Mouse (Mus musculus) limb, embryonic 12.5 days (tissue): Measurements from ENCODE around the gene Tcp10b. TPM values are rescaled to one million over a fixed set of nuclear protein-coding genes. Genes with fewer than 3 reads are reported as not detected.
"Not testable (repeated sequence)": the region's sequence is repeated elsewhere in the genome, so short reads cannot be mapped to it uniquely, and the experiment has no call there.

Experiments
- ATAC-seq: fragments of 200-750 bp; cut with Nextera tagmentation; 2 replicates; pipeline ENCODE4 v1.8.0; 2017; ENCODE audit warnings: low read depth, moderate TSS enrichment; ENCODE audit not compliant: insufficient number of reproducible peaks, insufficient read depth, low FRiP score, low TSS enrichment
- H3K27ac ChIP-seq: fragments of 300-500 bp; sonication (generic); 2 replicates; pipeline ENCODE4 v1.5.1; 2016; ENCODE audit warnings: mild to moderate bottlenecking, moderate library complexity
- H3K27me3 ChIP-seq: fragments of 300-500 bp; sonication (generic); 2 replicates; pipeline ENCODE4 v1.6.1; 2016; ENCODE audit warnings: mild to moderate bottlenecking, moderate library complexity
- H3K36me3 ChIP-seq: fragments of 300-500 bp; sonication (generic); 2 replicates; pipeline ENCODE4 v1.6.1; 2016; ENCODE audit warnings: mild to moderate bottlenecking, moderate library complexity
- H3K4me1 ChIP-seq: fragments of 300-500 bp; sonication (generic); replicated peaks from 2 replicates; pipeline ENCODE4 v1.6.1; 2016
- H3K4me2 ChIP-seq: fragments of 300-500 bp; sonication (generic); 2 replicates; pipeline ENCODE4 v1.6.1; 2016; ENCODE audit warnings: mild to moderate bottlenecking, moderate library complexity
- H3K4me3 ChIP-seq: fragments of 300-500 bp; sonication (generic); replicated peaks from 2 replicates; pipeline ENCODE4 v1.5.1; 2016; ENCODE audit warnings: mild to moderate bottlenecking
- H3K9ac ChIP-seq: fragments of 300-500 bp; sonication (generic); replicated peaks from 2 replicates; pipeline ENCODE4 v1.6.1; 2016; ENCODE audit warnings: mild to moderate bottlenecking, moderate library complexity
- H3K9me3 ChIP-seq: fragments of 300-500 bp; sonication (generic); 2 replicates; pipeline ENCODE4 v1.6.1; 2016; ENCODE audit warnings: mild to moderate bottlenecking, moderate library complexity
- WGBS: fragments of 180-500 bp; shearing (Covaris S2); methylation state at CpG from one replicate; pipeline ENCODE4 v1.1.7; 2016; 5-methylcytosine and 5-hydroxymethylcytosine counted together
- polyA plus RNA-seq: library from polyadenylated mRNA; unstranded; fragments of >200 nt; fragmentation: Nextera tagmentation; extraction: Ambion mirVana; gene quantifications from 2 replicates; pipeline ENCODE4 v1.2.1, GENCODE M21; 2016

Tcp10b gene
- polyA plus RNA-seq, 1 experiment from 2014 or later: not detected

DNA sequence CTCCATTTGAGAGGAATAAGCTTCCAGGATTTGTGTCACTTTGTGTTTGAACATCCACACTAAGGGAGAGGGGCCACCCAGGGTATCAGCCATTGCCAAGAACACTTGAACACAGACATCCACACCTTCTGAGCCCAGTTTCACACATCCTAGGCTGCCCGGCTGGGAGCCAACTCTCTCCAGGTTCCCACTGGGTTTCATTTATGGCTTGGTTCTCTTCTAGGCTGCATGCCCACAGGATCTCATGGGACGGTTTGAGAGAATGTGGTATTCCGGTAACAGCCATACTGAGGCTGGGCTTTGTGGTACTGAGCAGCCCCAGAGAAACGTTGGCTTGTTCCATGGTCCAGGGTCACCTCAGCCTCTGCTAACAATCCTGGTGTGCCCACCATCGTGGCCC, 45.7 kb downstream of the Tcp10b start:
- not testable (repeated sequence) for ATAC-seq, H3K27ac ChIP-seq, H3K4me2 ChIP-seq, H3K27me3 ChIP-seq, H3K4me1 ChIP-seq, H3K9ac ChIP-seq, H3K36me3 ChIP-seq, H3K4me3 ChIP-seq, H3K9me3 ChIP-seq
- 85% methylated on average over 5 of the region's 5 CpGs for WGBS

GRCm38 (mm10) chr17:13112504-13113291, 51.8 kb downstream of the Tcp10b start:
- H3K4me2 ChIP-seq, ATAC-seq, H3K4me3 ChIP-seq, H3K9me3 ChIP-seq, H3K27ac ChIP-seq, H3K4me1 ChIP-seq, H3K9ac ChIP-seq, H3K36me3 ChIP-seq, H3K27me3 ChIP-seq: not testable (repeated sequence)
- 68% methylated on average over 3 of the region's 9 CpGs for WGBS

DNA sequence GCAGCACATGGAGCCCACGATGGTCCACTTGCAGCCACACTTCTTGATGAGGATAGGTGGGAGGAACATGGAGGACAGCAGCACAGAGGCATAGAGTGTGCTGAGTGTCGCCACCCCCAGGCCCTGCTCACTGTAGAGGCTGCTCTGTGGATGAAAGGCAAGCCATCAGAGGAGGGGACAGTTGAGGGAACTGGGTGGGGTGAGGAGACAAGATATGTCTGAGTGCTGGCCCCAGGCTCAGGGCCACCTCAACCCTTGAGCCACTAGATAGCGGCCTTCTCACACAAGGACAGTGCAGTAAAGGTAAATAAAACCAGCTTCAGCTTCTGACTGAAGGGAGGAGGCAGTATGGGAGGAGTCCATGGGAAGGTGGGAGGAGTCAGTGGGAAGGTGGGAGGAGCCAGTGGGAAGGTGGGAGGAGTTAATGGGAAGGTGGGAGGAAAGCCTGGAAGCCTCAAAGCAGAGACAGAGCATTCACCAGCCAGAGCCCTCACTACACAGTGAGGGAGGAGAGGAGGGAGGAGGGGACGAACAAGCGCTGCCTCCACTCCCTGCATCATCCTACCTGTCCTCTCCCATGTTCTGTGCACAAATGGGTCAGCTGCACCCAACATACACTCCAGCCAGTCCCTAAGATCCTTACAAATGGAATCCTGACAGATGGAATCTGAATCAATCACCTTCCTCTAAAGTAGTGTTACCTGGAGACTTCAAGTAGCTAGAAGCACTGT, 62.6 kb downstream of the Tcp10b start:
- not testable (repeated sequence) for H3K4me3 ChIP-seq, ATAC-seq, H3K36me3 ChIP-seq, H3K9me3 ChIP-seq, H3K27me3 ChIP-seq, H3K9ac ChIP-seq, H3K4me2 ChIP-seq, H3K27ac ChIP-seq, H3K4me1 ChIP-seq
- WGBS: 86% methylated on average over 2 of the region's 5 CpGs

DNA sequence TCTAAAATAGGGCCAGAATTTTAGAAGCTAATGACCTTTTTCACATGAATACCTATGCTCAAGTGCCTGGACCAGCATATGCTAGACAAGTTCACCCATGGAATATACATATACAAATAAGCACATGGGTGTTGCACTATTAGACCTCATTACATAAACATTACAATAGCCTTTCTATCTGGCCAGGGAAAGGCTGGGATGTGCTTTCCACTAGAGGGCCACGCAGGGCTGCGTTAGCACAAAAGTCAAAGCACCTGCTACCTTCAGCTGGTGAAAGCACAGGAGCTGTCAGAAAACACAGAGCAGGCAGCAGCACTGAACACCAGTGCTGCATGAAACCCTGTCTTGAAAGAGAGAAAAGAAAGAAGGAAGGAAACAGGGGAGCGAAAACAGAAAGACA, 63.3 kb downstream of the Tcp10b start:
- not testable (repeated sequence) for H3K4me3 ChIP-seq, H3K4me1 ChIP-seq, H3K4me2 ChIP-seq, H3K27ac ChIP-seq, H3K9ac ChIP-seq, H3K9me3 ChIP-seq, H3K36me3 ChIP-seq, ATAC-seq, H3K27me3 ChIP-seq
- WGBS: 39% methylated on average over 2 of the region's 3 CpGs

GRCm38 (mm10) chr17:13129324-13129723, 68.4 kb downstream of the Tcp10b start:
- H3K9ac ChIP-seq, H3K27me3 ChIP-seq, H3K4me3 ChIP-seq, H3K9me3 ChIP-seq, H3K4me1 ChIP-seq, H3K27ac ChIP-seq, ATAC-seq, H3K4me2 ChIP-seq, H3K36me3 ChIP-seq: not testable (repeated sequence)
- no CpG with 5 or more reads among the region's 3 CpGs for WGBS

DNA sequence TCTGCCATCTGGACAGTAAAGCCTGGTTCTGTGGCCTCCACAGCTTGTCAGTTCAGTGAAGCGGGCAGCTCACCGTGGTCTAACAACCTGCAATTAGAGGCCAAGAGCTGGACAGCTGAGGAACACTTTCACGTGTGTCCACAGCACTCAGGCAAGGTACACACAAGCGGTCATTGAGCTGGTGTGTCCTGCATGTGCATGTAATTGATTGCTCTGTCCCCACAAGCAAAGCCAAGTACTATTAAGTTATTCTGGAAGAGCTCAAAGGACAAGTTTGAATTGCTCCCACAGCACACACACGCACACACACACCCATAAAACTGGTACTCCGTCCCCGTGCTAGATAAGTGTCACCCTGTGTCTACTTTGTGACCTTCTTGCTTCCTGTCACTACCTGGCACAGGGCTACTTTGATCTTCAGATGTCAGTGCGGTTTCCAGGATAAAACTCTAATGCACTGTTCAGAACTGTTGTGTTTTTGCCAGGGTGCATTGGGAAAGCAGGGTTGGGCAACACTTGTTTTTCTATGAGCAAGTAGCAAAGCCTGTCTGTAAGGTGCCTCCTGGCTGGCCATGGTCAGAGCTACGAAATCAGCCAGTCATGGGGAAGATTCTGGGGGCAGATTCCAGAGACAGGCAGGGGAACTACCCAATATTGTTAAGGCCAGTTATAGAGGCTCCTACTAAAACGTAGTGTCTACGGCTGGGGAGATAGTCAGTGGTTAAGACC, 69.0 kb downstream of the Tcp10b start:
- H3K27ac ChIP-seq, H3K9me3 ChIP-seq, ATAC-seq, H3K9ac ChIP-seq, H3K4me2 ChIP-seq, H3K27me3 ChIP-seq, H3K4me3 ChIP-seq, H3K36me3 ChIP-seq, H3K4me1 ChIP-seq: not testable (repeated sequence)
- WGBS: 79% methylated on average over 9 of the region's 11 CpGs

GRCm38 (mm10) chr17:13131710-13132109, 70.8 kb downstream of the Tcp10b start, which contains the start of gene Unc93a:
Gene Unc93a (minus strand): TSS chr17:13131810.
- not testable (repeated sequence) for H3K4me3 ChIP-seq, H3K9me3 ChIP-seq, ATAC-seq, H3K36me3 ChIP-seq, H3K4me1 ChIP-seq, H3K4me2 ChIP-seq, H3K9ac ChIP-seq, H3K27ac ChIP-seq, H3K27me3 ChIP-seq
- 71% methylated on average over 3 of the region's 4 CpGs for WGBS

Other genes with a start within 250 kb of the Tcp10b start
- 0.91 and 2.0 TPM in 2 replicates for gene Mas1, start 193.0 kb upstream of the Tcp10b start, polyA plus RNA-seq
- gene Mrgprh, start 185.1 kb upstream of the Tcp10b start, polyA plus RNA-seq: 0.18 TPM in 1 of 2 replicates, not detected in the other
- gene Pnldc1, start 150.9 kb upstream of the Tcp10b start, polyA plus RNA-seq: 2.9 and 3.6 TPM in 2 replicates
- gene Tcp1, start 145.4 kb upstream of the Tcp10b start, polyA plus RNA-seq: 497 and 531 TPM in 2 replicates
- gene Mrpl18, start 144.8 kb upstream of the Tcp10b start, polyA plus RNA-seq: 172 and 174 TPM in 2 replicates
- 0.53 and 1.6 TPM in 2 replicates for gene Acat3, start 120.5 kb upstream of the Tcp10b start, polyA plus RNA-seq
- gene Acat2, start 100.4 kb upstream of the Tcp10b start, polyA plus RNA-seq: 285 and 287 TPM in 2 replicates
- 131 and 152 TPM in 2 replicates for gene Wtap, start 66.9 kb upstream of the Tcp10b start, polyA plus RNA-seq
- gene Sod2, start 54.3 kb upstream of the Tcp10b start, polyA plus RNA-seq: 94.3 and 95.6 TPM in 2 replicates
- not detected in 2 replicates for gene Gpr31b, start 8.8 kb upstream of the Tcp10b start, polyA plus RNA-seq
- gene Unc93a, start 70.7 kb downstream of the Tcp10b start, polyA plus RNA-seq: not detected in 2 replicates
- gene Smok2a, start 160.1 kb downstream of the Tcp10b start, polyA plus RNA-seq: not detected in 2 replicates
- gene Smok2b, start 169.2 kb downstream of the Tcp10b start, polyA plus RNA-seq: not detected in 2 replicates